Mouse (Mus musculus) cerebellum, adult 18-20 months (tissue): Measurements from ENCODE around the gene Cerkl.

Source experiments
- DNase-seq, 2 experiments: peaks; one replicate each; pipeline ENCODE4 v3.0.0; 2021

Gene Cerkl

GRCm38 (mm10) chr2:79443401-79443800 is 13.2 kb downstream of the Cerkl start:
- peak; percentile 82 to 87 for DNase-seq

- peak; percentile 85 to 92 for DNase-seq
These were observed 13.7 kb downstream of the Cerkl start for GRCm38 (mm10) chr2:79442906-79443305.

- no peak for DNase-seq
These were observed 14.4 kb downstream of the Cerkl start for GRCm38 (mm10) chr2:79442227-79442626.

GRCm38 (mm10) chr2:79430061-79430460 is 26.5 kb downstream of the Cerkl start:
- DNase-seq = no peak

GRCm38 (mm10) chr2:79429650-79430049 is 26.9 kb downstream of the Cerkl start:
- DNase-seq = no peak

- DNase-seq = no peak
These were observed 27.5 kb downstream of the Cerkl start for GRCm38 (mm10) chr2:79429108-79429507.

GRCm38 (mm10) chr2:79428569-79429104 is 27.9 kb downstream of the Cerkl start:
- DNase-seq = peak; percentile 71 to 73

- DNase-seq = no peak
These were observed 28.6 kb downstream of the Cerkl start for GRCm38 (mm10) chr2:79428022-79428421.

- DNase-seq = no peak
These were observed 34.9 kb downstream of the Cerkl start for GRCm38 (mm10) chr2:79421696-79422095.

GRCm38 (mm10) chr2:79414505-79414904 is 42.1 kb downstream of the Cerkl start:
- peak; percentile 53 to 57 for DNase-seq

- peak; percentile 66 to 70 for DNase-seq
These were observed 45.7 kb downstream of the Cerkl start for GRCm38 (mm10) chr2:79410903-79411255.

GRCm38 (mm10) chr2:79410247-79410902 is 46.2 kb downstream of the Cerkl start:
- peak in 1 of 2 experiments; percentile 51 for DNase-seq

- peak; percentile 82 to 88 for DNase-seq
These were observed 50.8 kb downstream of the Cerkl start for GRCm38 (mm10) chr2:79405661-79406405.

- peak in 1 of 2 experiments; percentile 13 for DNase-seq
These were observed 56.5 kb downstream of the Cerkl start for GRCm38 (mm10) chr2:79400045-79400444.

- DNase-seq = peak; percentile 28 to 53
These were observed 57.2 kb downstream of the Cerkl start for GRCm38 (mm10) chr2:79399234-79400000.

- DNase-seq = no peak
These were observed 57.8 kb downstream of the Cerkl start for GRCm38 (mm10) chr2:79398831-79399230.

GRCm38 (mm10) chr2:79398343-79398742 is 58.2 kb downstream of the Cerkl start:
- DNase-seq = no peak

- DNase-seq = no peak
These were observed 59.5 kb downstream of the Cerkl start for GRCm38 (mm10) chr2:79397107-79397506.

GRCm38 (mm10) chr2:79379087-79380041 is 77.2 kb downstream of the Cerkl start:
- DNase-seq = peak in 1 of 2 experiments; percentile 44

- peak; percentile 64 to 67 for DNase-seq
These were observed 78.1 kb downstream of the Cerkl start for GRCm38 (mm10) chr2:79378346-79379086.

GRCm38 (mm10) chr2:79372486-79373200 is 83.9 kb downstream of the Cerkl start:
- peak; percentile 82 to 85 for DNase-seq
